24 mouse cellular contexts compared by ENCODE assay signal in the genomic region with DNA sequence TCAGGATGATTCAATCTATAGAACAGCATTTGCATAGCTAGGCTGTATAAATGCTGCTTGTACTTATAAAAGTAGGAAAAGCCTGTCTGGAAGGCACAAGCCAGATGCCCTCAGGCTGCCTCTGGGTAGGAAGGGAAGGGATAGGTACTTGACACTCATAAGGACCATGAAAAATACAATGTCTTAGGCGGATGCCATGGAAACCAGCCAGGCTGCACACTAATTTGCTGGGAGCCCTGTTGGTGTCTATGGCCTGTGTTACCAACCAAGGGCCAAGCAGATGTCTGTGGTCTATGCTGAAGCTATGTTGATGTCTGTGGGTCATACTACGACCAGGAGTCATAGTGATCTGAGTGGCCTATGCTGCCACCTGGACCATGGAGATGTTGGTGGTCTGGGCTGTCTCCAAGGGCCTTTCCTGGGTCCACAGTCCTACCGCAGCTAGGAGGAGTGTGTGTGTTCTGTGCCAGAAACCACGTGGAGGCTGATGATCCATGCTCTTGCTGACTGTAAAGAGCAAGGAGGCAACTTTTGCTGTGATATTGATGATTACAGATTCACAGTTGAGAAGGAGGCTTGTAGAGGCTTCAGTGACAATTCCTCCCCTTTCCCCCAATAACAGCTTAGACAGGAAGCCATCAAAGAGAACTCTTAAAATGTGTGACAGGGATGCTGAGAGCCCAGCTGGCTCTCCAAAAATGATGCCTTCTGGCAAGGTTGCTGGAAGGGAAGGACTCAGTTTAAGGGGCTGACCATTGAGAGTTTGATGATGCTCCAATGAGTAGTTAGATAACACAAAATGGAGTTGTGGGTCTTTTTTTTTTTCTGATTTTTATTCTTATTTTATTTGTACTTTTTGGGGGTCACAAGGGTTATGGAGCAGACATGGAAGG. TPM values are rescaled to one million over a fixed set of nuclear protein-coding genes. Genes with fewer than 3 reads are reported as not detected.
"Had no signal": no experiment of that assay in that cellular context is flagged by ENCODE, and none has a peak within 500 bp of the region (broad histone marks: within the 10 kb centered on the region; RNA-seq: fewer than 3 reads in every experiment).

No protein-coding gene starts in this region.

- H3K9ac ChIP-seq: limb, embryonic 12.5 days; limb, embryonic 15.5 days; liver, embryonic 14.5 days; liver, postnatal 0 days; lung, embryonic 14.5 days; neural tube, embryonic 12.5 days; neural tube, embryonic 15.5 days had no signal

- DNase-seq: kidney, adult 2 months; kidney, postnatal 25 days; layer of hippocampus, adult 9-11 months; liver, postnatal 0 days; lung, embryonic 14.5 days; right cerebral cortex, adult 18-20 months; right cerebral cortex, postnatal 14 days; right cerebral cortex, postnatal 4 days; thymus, adult 2 months; thymus, postnatal 14 days; thymus, postnatal 4 days had no signal

- H3K4me3 ChIP-seq: layer of hippocampus, adult 2 months; left cerebral cortex, adult 2 months; limb, embryonic 12.5 days; limb, embryonic 15.5 days; neural tube, embryonic 12.5 days; neural tube, embryonic 15.5 days had no signal

- H3K4me2 ChIP-seq: limb, embryonic 12.5 days; limb, embryonic 15.5 days; liver, embryonic 11.5 days; lung, embryonic 14.5 days; neural tube, embryonic 12.5 days; neural tube, embryonic 15.5 days had no signal

- ATAC-seq: intestine, postnatal 0 days; liver, postnatal 0 days; lung, postnatal 0 days had no signal

- H3K36me3 ChIP-seq: limb, embryonic 12.5 days; limb, embryonic 15.5 days; neural tube, embryonic 12.5 days; neural tube, embryonic 15.5 days had no signal

- H3K4me1 ChIP-seq: limb, embryonic 12.5 days; limb, embryonic 15.5 days; neural tube, embryonic 12.5 days; neural tube, embryonic 15.5 days had no signal

- H3K27ac ChIP-seq: kidney, postnatal 0 days; layer of hippocampus, adult 2 months; left cerebral cortex, adult 2 months; limb, embryonic 12.5 days; limb, embryonic 15.5 days; liver, embryonic 14.5 days; macrophage; neural tube, embryonic 12.5 days; neural tube, embryonic 15.5 days; stomach, postnatal 0 days had no signal

- H3K27me3 ChIP-seq: limb, embryonic 12.5 days; limb, embryonic 15.5 days; neural tube, embryonic 12.5 days; neural tube, embryonic 15.5 days had no signal

- H3K9me3 ChIP-seq: limb, embryonic 15.5 days; neural tube, embryonic 12.5 days; neural tube, embryonic 15.5 days had no signal

RNA-seq across cellular contexts. Expression of gene Abi3bp, which starts 42.1 kb away (rescaled TPM):
- polyA plus RNA-seq: macrophage had no signal
